Mouse (Mus musculus): Measurements from ENCODE around the gene Fbxl22. TPM values are rescaled to one million over a fixed set of nuclear protein-coding genes. Genes with fewer than 3 reads are reported as not detected.

The Fbxl22 gene
- 78.6 and 81.6 TPM in 2 replicates for polyA plus RNA-seq (2014; fragmentation: Nextera tagmentation; extraction: Ambion mirVana)

DNA sequence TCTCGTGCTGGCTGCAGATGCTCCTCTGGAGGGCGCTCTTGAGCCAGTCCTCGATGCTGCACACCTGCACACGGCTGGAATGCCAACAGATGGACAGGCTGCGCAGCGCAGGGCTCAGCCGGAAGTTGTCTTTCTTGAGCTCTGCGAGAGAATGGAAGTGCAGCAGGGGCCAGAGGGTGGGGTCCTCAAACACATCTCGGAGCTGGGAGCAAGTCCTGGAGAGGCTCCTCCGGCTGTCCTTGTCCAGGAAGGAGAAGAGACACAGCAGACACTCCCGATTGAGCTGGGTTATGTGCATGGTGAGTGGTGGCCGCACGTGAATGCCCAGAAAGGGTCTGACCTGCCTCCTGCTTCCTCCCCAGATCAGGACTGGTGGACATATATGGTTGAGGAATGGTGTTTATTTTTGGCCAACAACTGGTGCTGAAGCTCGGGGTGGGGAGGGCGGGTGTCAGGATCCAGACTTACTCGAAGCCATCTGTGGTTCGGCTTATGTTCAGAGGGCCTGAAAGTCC is at the start of gene Fbxl22:
Gene Fbxl22, minus strand, starts transcription at position 338 of the 515 bp plus-strand sequence.
- H3K27me3 ChIP-seq (ENCODE audit: control insufficient read depth, insufficient read depth, low read length) = no peaks in the 10 kb centered on the region
- H3K9me3 ChIP-seq (ENCODE audit: control insufficient read depth, low read length) = no peaks in the 10 kb centered on the region
- peaks cover 12 to 20% of the 10 kb centered on the region in 2 experiments for H3K4me1 ChIP-seq (ENCODE audit: control insufficient read depth in 2 of 2, insufficient read depth in 2 of 2, low read length in 2 of 2)
- H3K4me3 ChIP-seq (ENCODE audit: control insufficient read depth in 1 of 2, insufficient read depth in 1 of 2, low read depth in 1 of 2, low read length in 2 of 2) = peak within 1 kb of the TSS; percentile 58 to 64
- 24% methylated on average over 17 of the region's 17 CpGs for WGBS
- peak within 1 kb of the TSS; percentile 91 for H3K9ac ChIP-seq (ENCODE audit: low read length)
- H3K27ac ChIP-seq (replicated peaks in 1 of 2; ENCODE audit: control insufficient read depth in 1 of 2, insufficient read depth in 1 of 2, low read depth in 2 of 2, low read length in 2 of 2) = peak within 1 kb of the TSS; percentile 96 to 99
- H3K36me3 ChIP-seq (ENCODE audit: control insufficient read depth, insufficient read depth, low read length) = peaks cover 49% of the 10 kb centered on the region
- ATAC-seq (ENCODE audit: insufficient number of reproducible peaks, insufficient read depth, low FRiP score, low read depth) = peak; percentile 44
- H3K4me2 ChIP-seq (ENCODE audit: low read length) = peak within 1 kb of the TSS; percentile 98

- no peaks in the 10 kb centered on the region for H3K36me3 ChIP-seq (ENCODE audit: control insufficient read depth, insufficient read depth, low read length)
- 78% methylated on average over 1 of the region's 1 CpGs for WGBS
- no peak overlapping the region for H3K4me2 ChIP-seq (ENCODE audit: low read length)
- H3K27me3 ChIP-seq (ENCODE audit: control insufficient read depth, insufficient read depth, low read length) = no peaks in the 10 kb centered on the region
- ATAC-seq (ENCODE audit: insufficient number of reproducible peaks, insufficient read depth, low FRiP score, low read depth) = no peak
- H3K9ac ChIP-seq (ENCODE audit: low read length) = no peak overlapping the region
- H3K4me1 ChIP-seq (ENCODE audit: control insufficient read depth in 2 of 2, insufficient read depth in 2 of 2, low read length in 2 of 2) = peaks cover 0 to 15% of the 10 kb centered on the region in 2 experiments; a peak in 2 of 4 replicates
- no peak overlapping the region for H3K27ac ChIP-seq (replicated peaks in 1 of 2; ENCODE audit: control insufficient read depth in 1 of 2, insufficient read depth in 1 of 2, low read depth in 2 of 2, low read length in 2 of 2)
- H3K4me3 ChIP-seq (ENCODE audit: control insufficient read depth in 1 of 2, insufficient read depth in 1 of 2, low read depth in 1 of 2, low read length in 2 of 2) = no peak overlapping the region
- no peaks in the 10 kb centered on the region for H3K9me3 ChIP-seq (ENCODE audit: control insufficient read depth, low read length)
These were observed 47.8 kb upstream of the Fbxl22 start for GRCm38 (mm10) chr9:66562215-66562614.

GRCm38 (mm10) chr9:66561496-66561895 is 47.1 kb upstream of the Fbxl22 start:
- Histone ChIP-seq H3K9ac (ENCODE audit: low read length) (no peak overlapping the region), H3K36me3 (ENCODE audit: control insufficient read depth, insufficient read depth, low read length) (no peaks in the 10 kb centered on the region), H3K9me3 (ENCODE audit: control insufficient read depth, low read length) (no peaks in the 10 kb centered on the region), H3K27ac (replicated peaks in 1 of 2; ENCODE audit: control insufficient read depth in 1 of 2, insufficient read depth in 1 of 2, low read depth in 2 of 2, low read length in 2 of 2) (no peak overlapping the region), H3K4me3 (ENCODE audit: control insufficient read depth in 1 of 2, insufficient read depth in 1 of 2, low read depth in 1 of 2, low read length in 2 of 2) (no peak overlapping the region), H3K4me2 (ENCODE audit: low read length) (no peak overlapping the region), H3K27me3 (ENCODE audit: control insufficient read depth, insufficient read depth, low read length) (no peaks in the 10 kb centered on the region), H3K4me1 (ENCODE audit: control insufficient read depth in 2 of 2, insufficient read depth in 2 of 2, low read length in 2 of 2) (peaks cover 0 to 13% of the 10 kb centered on the region in 2 experiments; a peak in 2 of 4 replicates)
- ATAC-seq (ENCODE audit: insufficient number of reproducible peaks, insufficient read depth, low FRiP score, low read depth) = no peak
- 87% methylated on average over 2 of the region's 2 CpGs for WGBS

DNA sequence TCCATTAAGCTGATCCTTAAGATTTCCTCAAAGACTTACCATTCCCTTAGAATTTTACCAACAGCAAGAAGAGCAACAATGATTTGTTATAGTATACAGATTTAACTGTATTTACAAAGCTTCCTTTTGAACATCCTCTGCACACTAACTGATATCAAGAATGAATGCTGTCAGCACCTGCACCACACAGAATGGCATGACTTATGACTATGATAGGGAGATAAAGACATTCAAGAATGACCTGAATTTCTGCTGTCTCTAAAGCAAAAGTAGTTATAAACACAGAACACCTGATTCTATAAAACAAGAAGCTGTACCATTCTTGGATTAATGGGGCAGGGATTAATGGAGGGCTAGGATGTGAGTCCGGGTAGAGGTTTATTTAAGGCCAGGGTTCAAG is 46.3 kb upstream of the Fbxl22 start:
- Histone ChIP-seq H3K27me3 (ENCODE audit: control insufficient read depth, insufficient read depth, low read length) (no peaks in the 10 kb centered on the region), H3K4me3 (ENCODE audit: control insufficient read depth in 1 of 2, insufficient read depth in 1 of 2, low read depth in 1 of 2, low read length in 2 of 2) (no peak overlapping the region), H3K4me2 (ENCODE audit: low read length) (no peak overlapping the region), H3K4me1 (ENCODE audit: control insufficient read depth in 2 of 2, insufficient read depth in 2 of 2, low read length in 2 of 2) (peaks cover 0 to 13% of the 10 kb centered on the region in 2 experiments; a peak in 2 of 4 replicates), H3K9me3 (ENCODE audit: control insufficient read depth, low read length) (no peaks in the 10 kb centered on the region), H3K27ac (replicated peaks in 1 of 2; ENCODE audit: control insufficient read depth in 1 of 2, insufficient read depth in 1 of 2, low read depth in 2 of 2, low read length in 2 of 2) (no peak overlapping the region), H3K9ac (ENCODE audit: low read length) (no peak overlapping the region), H3K36me3 (ENCODE audit: control insufficient read depth, insufficient read depth, low read length) (no peaks in the 10 kb centered on the region)
- WGBS = 77% methylated on average over 1 of the region's 1 CpGs
- no peak for ATAC-seq (ENCODE audit: insufficient number of reproducible peaks, insufficient read depth, low FRiP score, low read depth)

- H3K9me3 ChIP-seq (ENCODE audit: control insufficient read depth, low read length) = no peaks in the 10 kb centered on the region
- peaks cover 0 to 13% of the 10 kb centered on the region in 2 experiments; a peak in 2 of 4 replicates for H3K4me1 ChIP-seq (ENCODE audit: control insufficient read depth in 2 of 2, insufficient read depth in 2 of 2, low read length in 2 of 2)
- H3K27me3 ChIP-seq (ENCODE audit: control insufficient read depth, insufficient read depth, low read length) = no peaks in the 10 kb centered on the region
- H3K4me2 ChIP-seq (ENCODE audit: low read length) = no peak overlapping the region
- no peak for ATAC-seq (ENCODE audit: insufficient number of reproducible peaks, insufficient read depth, low FRiP score, low read depth)
- H3K9ac ChIP-seq (ENCODE audit: low read length) = no peak overlapping the region
- peak overlapping the region in 1 of 2 experiments; percentile 36; a peak in 1 of 4 replicates for H3K27ac ChIP-seq (replicated peaks in 1 of 2; ENCODE audit: control insufficient read depth in 1 of 2, insufficient read depth in 1 of 2, low read depth in 2 of 2, low read length in 2 of 2)
- 4% methylated on average over 2 of the region's 2 CpGs for WGBS
- no peaks in the 10 kb centered on the region for H3K36me3 ChIP-seq (ENCODE audit: control insufficient read depth, insufficient read depth, low read length)
- no peak overlapping the region for H3K4me3 ChIP-seq (ENCODE audit: control insufficient read depth in 1 of 2, insufficient read depth in 1 of 2, low read depth in 1 of 2, low read length in 2 of 2)
These were observed 45.9 kb upstream of the Fbxl22 start for GRCm38 (mm10) chr9:66560295-66560694.

DNA sequence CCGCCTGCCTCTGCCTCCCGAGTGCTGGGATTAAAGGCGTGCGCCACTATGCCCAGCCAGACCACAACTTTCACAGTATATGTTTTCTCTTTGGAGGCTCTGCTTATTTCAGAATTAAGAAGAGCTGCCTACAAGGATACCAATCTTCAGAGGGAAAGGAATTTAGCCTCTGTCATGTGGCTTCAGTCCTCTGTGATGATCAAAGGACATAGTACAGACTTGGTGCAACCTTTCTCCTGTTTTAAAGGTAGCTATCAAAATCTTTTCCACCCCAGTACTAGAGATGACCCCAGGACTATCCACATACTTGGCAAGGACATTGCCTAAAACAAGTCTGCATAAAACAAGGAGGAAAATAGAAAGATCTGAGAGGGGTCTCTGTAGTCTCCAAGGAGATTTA is 44.6 kb upstream of the Fbxl22 start:
- Histone ChIP-seq H3K9me3 (ENCODE audit: control insufficient read depth, low read length) (no peaks in the 10 kb centered on the region), H3K4me2 (ENCODE audit: low read length) (no peak overlapping the region), H3K27me3 (ENCODE audit: control insufficient read depth, insufficient read depth, low read length) (no peaks in the 10 kb centered on the region), H3K27ac (replicated peaks in 1 of 2; ENCODE audit: control insufficient read depth in 1 of 2, insufficient read depth in 1 of 2, low read depth in 2 of 2, low read length in 2 of 2) (peak overlapping the region in 1 of 2 experiments; percentile 51; a peak in 2 of 4 replicates), H3K36me3 (ENCODE audit: control insufficient read depth, insufficient read depth, low read length) (no peaks in the 10 kb centered on the region), H3K4me3 (ENCODE audit: control insufficient read depth in 1 of 2, insufficient read depth in 1 of 2, low read depth in 1 of 2, low read length in 2 of 2) (no peak overlapping the region), H3K4me1 (ENCODE audit: control insufficient read depth in 2 of 2, insufficient read depth in 2 of 2, low read length in 2 of 2) (peaks cover 0 to 13% of the 10 kb centered on the region in 2 experiments; a peak in 2 of 4 replicates), H3K9ac (ENCODE audit: low read length) (no peak overlapping the region)
- no peak for ATAC-seq (ENCODE audit: insufficient number of reproducible peaks, insufficient read depth, low FRiP score, low read depth)
- 91% methylated on average over 4 of the region's 4 CpGs for WGBS

DNA sequence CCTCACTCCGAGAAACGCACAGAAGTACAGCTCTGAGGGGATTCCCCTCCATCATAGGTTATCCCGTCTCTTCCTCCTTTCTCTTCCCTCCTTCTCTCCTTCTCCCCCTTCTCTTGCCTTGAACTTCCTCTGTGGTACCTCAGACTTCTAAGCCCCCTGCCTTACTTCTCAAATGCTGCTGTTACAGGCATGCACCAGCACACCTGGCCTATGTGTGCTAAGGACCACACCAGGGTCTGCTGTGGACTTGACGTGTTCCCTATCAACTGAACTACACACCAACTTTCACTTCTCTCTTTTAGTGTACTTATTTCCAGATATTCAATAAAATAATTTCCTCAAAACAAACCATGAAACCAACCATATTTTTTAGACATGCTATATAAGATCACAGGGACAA is 28.4 kb upstream of the Fbxl22 start:
- peaks cover 91% of the 10 kb centered on the region for H3K36me3 ChIP-seq (ENCODE audit: control insufficient read depth, insufficient read depth, low read length)
- no peaks in the 10 kb centered on the region for H3K27me3 ChIP-seq (ENCODE audit: control insufficient read depth, insufficient read depth, low read length)
- no peaks in the 10 kb centered on the region for H3K9me3 ChIP-seq (ENCODE audit: control insufficient read depth, low read length)

GRCm38 (mm10) chr9:66521595-66521994 is 7.2 kb upstream of the Fbxl22 start:
- H3K9ac ChIP-seq (ENCODE audit: low read length) = no peak overlapping the region
- no peak for ATAC-seq (ENCODE audit: insufficient number of reproducible peaks, insufficient read depth, low FRiP score, low read depth)
- WGBS = 97% methylated on average over 3 of the region's 3 CpGs

More for the DNA sequence above, 28.4 kb upstream of the Fbxl22 start:
- no peak for ATAC-seq (ENCODE audit: insufficient number of reproducible peaks, insufficient read depth, low FRiP score, low read depth)
- Histone ChIP-seq H3K9ac (ENCODE audit: low read length) (no peak overlapping the region), H3K4me2 (ENCODE audit: low read length) (no peak overlapping the region), H3K4me3 (ENCODE audit: control insufficient read depth in 1 of 2, insufficient read depth in 1 of 2, low read depth in 1 of 2, low read length in 2 of 2) (no peak overlapping the region), H3K27ac (replicated peaks in 1 of 2; ENCODE audit: control insufficient read depth in 1 of 2, insufficient read depth in 1 of 2, low read depth in 2 of 2, low read length in 2 of 2) (no peak overlapping the region), H3K4me1 (ENCODE audit: control insufficient read depth in 2 of 2, insufficient read depth in 2 of 2, low read length in 2 of 2) (no peaks in the 10 kb centered on the region)
- 88% methylated on average over 4 of the region's 4 CpGs for WGBS

More at GRCm38 (mm10) chr9:66521595-66521994, 7.2 kb upstream of the Fbxl22 start:
- Histone ChIP-seq H3K27ac (replicated peaks in 1 of 2; ENCODE audit: control insufficient read depth in 1 of 2, insufficient read depth in 1 of 2, low read depth in 2 of 2, low read length in 2 of 2) (no peak overlapping the region), H3K27me3 (ENCODE audit: control insufficient read depth, insufficient read depth, low read length) (no peaks in the 10 kb centered on the region), H3K4me3 (ENCODE audit: control insufficient read depth in 1 of 2, insufficient read depth in 1 of 2, low read depth in 1 of 2, low read length in 2 of 2) (no peak overlapping the region), H3K9me3 (ENCODE audit: control insufficient read depth, low read length) (no peaks in the 10 kb centered on the region), H3K4me2 (ENCODE audit: low read length) (no peak overlapping the region), H3K4me1 (ENCODE audit: control insufficient read depth in 2 of 2, insufficient read depth in 2 of 2, low read length in 2 of 2) (no peaks in the 10 kb centered on the region), H3K36me3 (ENCODE audit: control insufficient read depth, insufficient read depth, low read length) (peaks cover 83% of the 10 kb centered on the region)

Measured in heart, embryonic 14.5 days (tissue).